Mouse (Mus musculus) cortical plate, adult 2 months (tissue): ENCODE results near the gene Kctd12. TPM values are rescaled to one million over a fixed set of nuclear protein-coding genes. Genes with fewer than 3 reads are reported as not detected.

ENCODE experiments used
- H3K27ac ChIP-seq: fragments of 200-500 bp; 2 replicates; pipeline ENCODE4 v1.5.1; 2012; ENCODE audit warnings: low read length, control low read depth, inconsistent platforms; ENCODE audit not compliant: insufficient read depth
- H3K4me1 ChIP-seq: fragments of 200-500 bp; 2 replicates; pipeline ENCODE4 v1.6.1; 2011; ENCODE audit warnings: low read length; ENCODE audit not compliant: control insufficient read depth, insufficient read depth
- H3K4me3 ChIP-seq: fragments of 200-500 bp; 2 replicates; pipeline ENCODE4 v1.5.1; 2011; ENCODE audit warnings: mild to moderate bottlenecking, low read length, control low read depth; ENCODE audit not compliant: insufficient read depth
- CTCF ChIP-seq: fragments of 200-500 bp; IDR thresholded peaks from 2 replicates; pipeline ENCODE4 v1.5.1; 2011; ENCODE audit warnings: mild to moderate bottlenecking, control low read depth, low read length; ENCODE audit not compliant: insufficient read depth; ENCODE audit errors: extremely low read depth
- POLR2A ChIP-seq: fragments of 200-500 bp; IDR thresholded peaks from 2 replicates; pipeline ENCODE4 v1.6.1; 2011; ENCODE audit warnings: mild to moderate bottlenecking, low read length, control low read depth; ENCODE audit not compliant: insufficient read depth; ENCODE audit errors: extremely low read depth
- polyA plus RNA-seq: library from polyadenylated mRNA; depleted of rRNA; stranded (reverse); fragments of >200 nt; gene quantifications from 2 replicates; pipeline ENCODE4 v1.2.3, GENCODE M21; 2012

The Kctd12 gene
- polyA plus RNA-seq, 1 experiment: 20.9 TPM

DNA sequence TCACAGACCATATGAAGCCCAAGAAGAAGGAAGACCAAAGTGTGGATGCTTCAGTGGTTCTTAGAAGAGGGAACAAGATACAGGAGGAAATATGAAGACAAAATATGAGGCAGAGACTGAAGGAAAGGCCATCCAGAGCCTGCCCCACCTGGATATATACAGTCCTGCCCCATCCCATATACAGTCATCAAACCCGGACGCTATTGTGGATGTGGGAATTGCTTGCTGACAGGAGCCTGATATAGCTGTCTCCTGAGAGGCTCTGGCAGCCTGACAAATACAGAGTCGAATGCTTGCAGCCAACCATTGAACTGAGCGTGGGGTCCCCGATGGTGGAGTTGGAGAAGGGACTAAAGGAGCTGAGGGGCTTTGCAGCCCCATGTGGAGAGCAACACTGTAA lies 13.6 kb downstream of the Kctd12 start:
- Histone ChIP-seq H3K4me3 (no peak overlapping the region), H3K4me1 (no peaks in the 10 kb centered on the region), H3K27ac (no peak overlapping the region)
- TF ChIP-seq POLR2A (no peak), CTCF (no peak)

DNA sequence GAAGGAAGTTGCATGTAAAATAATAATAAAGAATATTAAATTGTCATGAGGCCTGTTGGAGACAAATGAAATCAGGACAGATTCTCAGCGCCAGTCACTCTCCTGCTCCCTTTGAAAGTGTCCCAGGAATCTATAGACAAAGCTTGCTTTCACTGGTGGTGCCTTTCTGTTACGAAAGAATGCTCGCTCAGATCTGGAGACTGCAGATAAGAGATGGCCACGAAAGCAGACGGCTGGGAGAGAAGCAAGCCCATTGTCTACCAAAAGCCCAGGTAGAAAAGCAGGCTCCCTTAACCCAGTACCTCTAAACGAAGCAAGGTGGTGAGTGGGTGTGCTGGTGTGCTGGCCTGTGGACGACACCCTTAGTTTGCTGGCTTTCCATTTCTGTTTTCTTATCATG lies 16.2 kb downstream of the Kctd12 start:
- TF ChIP-seq CTCF: no peak
- no peak for TF ChIP-seq POLR2A
- Histone ChIP-seq H3K27ac (no peak overlapping the region), H3K4me3 (no peak overlapping the region), H3K4me1 (no peaks in the 10 kb centered on the region)

DNA sequence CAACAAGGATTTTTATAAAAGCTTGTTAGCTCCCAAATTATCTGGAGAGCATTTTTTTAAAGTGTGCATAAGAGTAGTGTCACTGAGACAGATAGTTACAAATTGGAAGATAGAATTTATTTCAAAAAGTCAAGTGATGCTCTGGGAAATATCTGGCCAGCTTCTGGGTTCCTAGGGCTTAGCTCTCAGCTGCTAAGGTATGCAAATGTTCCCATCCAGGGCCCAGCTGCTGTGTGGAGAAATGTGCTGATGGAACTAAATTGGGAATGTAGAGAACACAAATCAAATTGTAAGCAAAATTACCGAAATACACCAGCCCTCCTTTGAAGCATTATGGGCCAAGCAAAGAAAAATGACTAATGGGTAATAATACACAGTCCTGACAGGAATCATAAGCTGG lies 16.6 kb downstream of the Kctd12 start:
- TF ChIP-seq CTCF (no peak), POLR2A (no peak)
- H3K27ac ChIP-seq: no peak overlapping the region
- no peaks in the 10 kb centered on the region for H3K4me1 ChIP-seq
- H3K4me3 ChIP-seq: no peak overlapping the region

DNA sequence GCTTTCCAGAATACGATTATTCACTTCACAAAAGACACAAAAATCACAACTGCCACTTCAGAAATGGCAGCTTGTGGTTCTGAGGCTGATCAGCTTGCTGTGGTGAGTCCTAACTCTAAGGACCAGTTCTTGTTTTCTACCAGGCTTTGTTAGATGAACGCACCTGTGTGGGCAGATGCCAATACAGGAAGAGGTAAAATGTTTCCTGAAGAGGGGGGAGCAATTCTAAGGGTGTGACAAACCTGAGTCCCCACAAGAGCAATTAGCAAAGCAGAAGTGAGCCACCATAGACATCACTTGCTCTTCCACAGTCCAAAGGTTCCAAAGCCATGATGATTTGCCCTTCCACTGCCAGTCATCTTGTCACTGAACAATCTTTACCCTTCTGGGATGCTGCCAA lies 20.4 kb downstream of the Kctd12 start:
- no peak overlapping the region for H3K27ac ChIP-seq
- H3K4me1 ChIP-seq: no peaks in the 10 kb centered on the region

DNA sequence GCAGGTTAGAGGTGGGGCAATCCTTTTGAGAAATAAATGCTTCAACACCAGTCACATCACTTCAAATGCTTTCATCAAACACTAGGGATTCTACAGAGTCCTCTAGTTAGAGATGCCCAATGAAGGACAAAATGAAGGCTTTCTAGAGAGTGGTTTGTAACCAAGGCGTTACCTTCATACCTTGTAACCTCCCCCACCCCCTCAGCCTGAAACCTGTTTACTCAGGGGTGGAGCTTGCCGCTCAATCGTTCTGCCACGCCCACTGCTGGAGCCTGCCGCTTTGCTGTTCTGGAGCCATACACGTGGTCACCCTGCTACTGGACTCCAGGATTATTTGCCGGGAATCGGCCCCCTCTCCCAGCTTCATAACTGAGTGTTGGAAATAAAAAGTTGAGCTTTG lies 28.9 kb downstream of the Kctd12 start:
- no peaks in the 10 kb centered on the region for H3K4me1 ChIP-seq
- no peak overlapping the region for H3K27ac ChIP-seq
- TF ChIP-seq POLR2A: no peak
- no peak for TF ChIP-seq CTCF
- no peak overlapping the region for H3K4me3 ChIP-seq

More for the DNA sequence above, 20.4 kb downstream of the Kctd12 start:
- no peak overlapping the region for H3K4me3 ChIP-seq
- TF ChIP-seq CTCF: no peak
- TF ChIP-seq POLR2A: no peak

DNA sequence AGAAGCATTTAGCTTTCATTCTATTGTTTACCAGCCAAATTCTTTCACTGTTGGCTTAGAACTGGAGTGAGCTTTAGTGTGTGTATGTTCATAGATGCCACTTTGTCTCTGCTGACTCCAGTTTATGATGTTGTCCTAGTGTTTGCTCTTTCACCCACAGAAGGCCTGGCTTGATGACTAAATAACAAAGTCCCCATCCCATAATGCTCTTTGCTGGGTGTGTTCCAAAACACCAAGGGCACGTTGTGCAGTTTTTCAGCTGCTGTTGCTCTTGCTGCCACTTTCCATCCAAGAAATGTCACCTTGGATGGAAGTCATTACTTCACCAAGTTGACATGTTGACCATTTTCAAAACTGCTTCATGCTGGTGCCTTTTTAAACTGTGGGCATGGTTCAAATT lies 30.5 kb downstream of the Kctd12 start:
- H3K4me1 ChIP-seq: no peaks in the 10 kb centered on the region
- H3K4me3 ChIP-seq: no peak overlapping the region
- H3K27ac ChIP-seq: no peak overlapping the region
- no peak for TF ChIP-seq CTCF
- TF ChIP-seq POLR2A: no peak

DNA sequence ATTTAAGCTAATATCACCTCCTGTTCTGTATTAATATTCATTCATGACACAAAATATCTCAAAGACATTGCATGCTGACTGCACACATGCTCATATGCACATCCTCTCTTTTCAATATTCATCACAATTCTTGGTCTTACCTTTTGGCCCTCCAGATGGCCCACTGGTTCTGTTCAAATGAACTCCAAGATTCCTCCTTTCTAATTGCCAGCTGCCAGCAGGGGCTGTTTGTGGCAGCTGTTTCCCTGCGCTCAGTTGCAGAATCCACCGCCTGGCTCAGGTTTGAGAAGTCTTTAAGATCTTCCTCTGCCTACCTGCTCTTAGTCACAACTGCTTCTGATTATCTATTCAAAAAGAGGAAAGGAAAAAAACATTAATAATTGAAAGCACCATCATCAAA lies 34.6 kb downstream of the Kctd12 start:
- Histone ChIP-seq H3K4me3 (no peak overlapping the region), H3K4me1 (no peaks in the 10 kb centered on the region), H3K27ac (no peak overlapping the region)
- TF ChIP-seq POLR2A: no peak

DNA sequence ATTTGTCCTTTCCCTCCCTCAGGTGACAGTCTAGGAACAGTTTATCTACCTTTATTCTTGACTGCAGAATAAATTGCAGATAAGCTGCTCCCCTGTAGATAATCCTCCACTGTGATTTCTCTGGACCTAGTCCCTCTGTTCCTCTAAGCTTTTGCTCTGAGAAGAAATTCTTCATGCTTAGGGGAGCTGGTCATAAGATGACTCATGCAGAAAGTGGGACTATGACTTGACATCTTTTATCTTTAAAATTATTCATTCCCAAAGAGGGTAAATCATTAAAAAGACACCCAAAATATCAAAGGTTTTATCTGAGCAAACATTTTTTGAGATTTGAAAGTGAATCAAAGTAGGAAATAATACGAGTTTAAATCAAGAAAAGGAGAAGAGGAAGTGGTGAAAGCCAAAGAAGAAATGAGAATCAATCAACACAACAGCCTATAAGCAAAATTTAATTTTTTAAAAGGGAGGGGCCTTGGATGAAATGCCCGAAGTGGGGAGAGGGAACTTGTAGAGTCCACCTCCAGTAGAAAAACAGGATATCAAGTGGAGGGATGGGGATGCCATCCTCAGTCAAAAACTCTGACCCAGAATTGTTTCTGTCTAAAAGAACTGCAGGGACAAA lies 40.1 kb downstream of the Kctd12 start:
- TF ChIP-seq POLR2A (no peak), CTCF (no peak)
- Histone ChIP-seq H3K27ac (no peak overlapping the region), H3K4me1 (no peaks in the 10 kb centered on the region), H3K4me3 (no peak overlapping the region)

DNA sequence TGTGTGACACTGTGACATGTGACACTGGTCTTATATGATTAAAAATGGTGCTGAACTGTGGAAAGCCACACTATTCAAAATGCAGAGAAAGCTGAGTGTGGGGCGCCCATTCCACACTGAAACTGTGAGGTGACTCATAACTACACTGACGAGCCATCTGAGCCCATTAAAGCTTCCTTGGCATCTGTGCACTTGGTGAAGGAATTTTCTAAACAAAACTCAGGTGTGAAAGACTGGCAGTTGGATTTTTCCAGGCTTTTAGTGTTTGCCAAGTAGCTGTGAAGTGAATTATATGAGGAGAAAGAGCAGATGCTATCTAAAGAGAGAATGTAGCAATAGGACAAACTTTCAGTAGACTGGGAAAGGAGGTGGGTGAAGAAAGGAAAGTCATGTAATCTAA lies 47.6 kb downstream of the Kctd12 start:
- H3K27ac ChIP-seq: no peak overlapping the region
- H3K4me1 ChIP-seq: no peaks in the 10 kb centered on the region; the same call in 1 of the 2 replicates
- TF ChIP-seq POLR2A (no peak), CTCF (no peak)
- H3K4me3 ChIP-seq: no peak overlapping the region

DNA sequence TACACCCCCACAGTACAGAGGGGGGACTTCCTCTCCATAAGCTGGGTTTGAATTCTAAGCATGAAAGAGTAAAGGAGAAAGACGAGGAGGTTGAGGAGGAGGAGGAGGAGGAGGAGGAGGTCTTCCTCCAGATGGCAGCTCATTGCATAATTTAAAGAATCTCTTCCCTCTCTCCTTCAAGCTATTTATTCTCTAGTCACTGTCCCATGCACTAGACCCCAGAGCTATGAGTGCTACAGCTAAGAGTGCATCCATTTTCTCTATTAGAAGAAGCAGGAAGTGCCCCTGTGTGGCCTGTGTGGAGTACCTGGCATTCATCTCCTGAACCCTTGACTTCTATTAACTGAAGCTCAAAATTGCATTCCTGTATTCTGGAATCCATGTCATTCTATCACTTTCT lies 51.5 kb downstream of the Kctd12 start:
- no peak for TF ChIP-seq CTCF
- no peak for TF ChIP-seq POLR2A
- Histone ChIP-seq H3K4me3 (no peak overlapping the region), H3K27ac (no peak overlapping the region), H3K4me1 (peaks cover under 1% of the 10 kb centered on the region; the same call in 1 of the 2 replicates)
